Mouse (Mus musculus): ENCODE measurements around the gene Aatk.

- TF ChIP-seq CTCF (IDR thresholded peaks at IDR 0.05; ENCODE audit: low read depth, low read length) (no peak), TAL1 (conservative IDR thresholded peaks at IDR 0.05; ENCODE audit: low read depth, low read length) (no peak), GATA1 (IDR thresholded peaks at IDR 0.05; ENCODE audit: borderline replicate concordance, low read length) (no peak), POLR2AphosphoS5 (IDR thresholded peaks at IDR 0.05; ENCODE audit: insufficient replicate concordance, low read depth, low read length) (no peak)
These were observed 85.5 kb downstream of the Aatk start for GRCm38 (mm10) chr11:119961511-119961910.

Data from G1E (cell line).